Mouse (Mus musculus): ENCODE results near the gene Zfp598. TPM values are rescaled to one million over a fixed set of nuclear protein-coding genes. Genes with fewer than 3 reads are reported as not detected.
"Not testable (repeated sequence)": the region's sequence is repeated elsewhere in the genome, so short reads cannot be mapped to it uniquely, and the experiment has no call there.

The Zfp598 gene
- total RNA-seq, 2 experiments from 2014 or later: 23.1 to 25.4 TPM

GRCm38 (mm10) chr17:24686514-24686913, 17.0 kb downstream of the Zfp598 start:
- DNase-seq (ENCODE audit: low spot score): peak; percentile 36

DNA sequence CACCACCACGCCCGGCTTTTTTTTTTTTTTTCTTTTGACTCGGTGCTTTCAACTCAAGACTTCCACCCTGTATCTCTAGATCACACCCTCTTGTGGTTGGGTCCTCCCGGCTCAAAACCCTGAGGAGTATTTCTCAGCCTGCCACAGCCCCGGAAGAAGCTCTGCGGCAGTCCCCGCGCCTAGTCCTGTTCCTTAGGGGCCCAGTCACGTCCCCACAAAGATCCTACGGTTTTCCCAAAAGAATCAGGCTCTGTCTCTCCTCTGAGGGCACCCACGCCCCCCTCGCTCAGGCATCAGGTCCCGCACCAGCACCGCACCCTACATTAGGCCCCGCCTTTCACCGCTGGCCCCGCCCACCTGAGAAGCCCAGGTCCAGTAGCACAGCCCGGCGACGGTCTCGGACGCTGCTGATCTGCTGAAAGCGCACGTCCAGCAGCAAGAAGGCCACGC, 17.7 kb downstream of the Zfp598 start:
- peak; percentile 57 for DNase-seq (ENCODE audit: low spot score)

- no peak for DNase-seq (ENCODE audit: low spot score)
Measured at GRCm38 (mm10) chr17:24687599-24687998, 18.1 kb downstream of the Zfp598 start.

DNA sequence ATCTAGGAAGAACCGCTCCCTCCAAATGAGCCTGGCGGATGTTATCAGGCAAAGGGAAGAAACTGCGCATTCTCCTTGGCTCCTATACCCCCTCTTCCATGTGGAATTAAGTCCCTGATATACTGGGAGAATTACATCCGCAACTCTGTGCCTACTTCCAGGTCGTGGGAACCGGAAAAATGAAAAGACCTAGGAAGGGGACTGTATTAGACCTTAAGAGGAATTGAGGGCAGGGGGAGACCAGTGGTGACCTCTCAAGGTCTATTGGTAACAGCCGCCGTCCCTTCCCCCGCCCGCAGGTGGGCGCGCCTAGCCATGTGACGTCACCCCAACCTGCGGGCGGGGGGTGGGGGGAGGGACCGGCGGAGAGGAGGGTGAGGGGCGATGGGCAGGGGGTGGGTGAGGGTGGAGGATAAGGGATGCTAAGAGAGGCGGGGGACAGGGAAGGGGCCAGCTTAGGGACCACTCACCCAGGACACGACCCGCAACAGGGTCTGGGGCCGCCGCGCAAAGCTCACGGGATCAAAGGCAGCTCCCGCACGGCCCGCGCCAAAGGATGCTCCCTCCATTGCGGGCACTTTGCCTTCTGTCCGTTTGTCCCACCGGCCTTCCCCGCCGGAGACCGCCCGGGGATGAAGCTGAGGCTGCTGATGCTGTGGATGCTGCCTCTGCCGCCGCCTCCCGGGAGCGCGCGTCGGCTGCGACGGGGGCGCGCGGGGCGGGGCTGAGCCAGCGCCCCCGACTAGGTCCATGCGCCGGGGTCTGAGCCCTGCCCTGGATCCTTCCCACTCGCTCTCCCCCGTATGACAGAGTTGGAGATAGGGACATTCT, 20.0 kb downstream of the Zfp598 start, which contains the start of gene Syngr3:
Gene Syngr3, minus strand, starts transcription at position 705 of the 831 bp plus-strand sequence.
- no peak for DNase-seq (ENCODE audit: low spot score)

DNA sequence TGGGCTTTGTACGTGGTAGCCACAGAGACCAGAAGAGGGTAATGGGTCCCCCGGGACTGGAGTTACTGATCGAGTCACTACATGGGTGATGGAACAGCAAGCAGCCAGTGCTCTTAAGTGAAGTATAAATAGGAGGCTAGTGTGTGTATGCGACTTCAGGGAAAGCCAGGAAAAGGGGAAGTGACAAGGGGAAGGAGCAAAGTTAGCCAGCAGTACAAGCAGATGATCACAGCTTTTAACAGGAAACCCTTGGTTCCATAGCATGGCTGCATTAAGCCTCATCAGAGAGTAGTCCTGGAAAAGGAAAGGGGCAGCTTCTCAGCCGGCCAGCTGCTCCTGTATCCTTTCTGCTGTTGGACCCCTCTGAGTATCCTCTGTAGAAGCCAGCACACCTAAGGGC, 22.9 kb downstream of the Zfp598 start:
- DNase-seq (ENCODE audit: low spot score): no peak

GRCm38 (mm10) chr17:24695326-24696010, 26.0 kb downstream of the Zfp598 start:
- no peak for DNase-seq (ENCODE audit: low spot score)

GRCm38 (mm10) chr17:24696011-24696697, 26.7 kb downstream of the Zfp598 start, which contains the start of the genes Gfer and Noxo1:
TSS of gene Gfer (minus strand) at chr17:24696156.
TSS of gene Noxo1 (plus strand) at chr17:24696234.
- DNase-seq (ENCODE audit: low spot score): peak; percentile 88

GRCm38 (mm10) chr17:24697985-24698384, 28.5 kb downstream of the Zfp598 start:
- no peak for DNase-seq (ENCODE audit: low spot score)

DNA sequence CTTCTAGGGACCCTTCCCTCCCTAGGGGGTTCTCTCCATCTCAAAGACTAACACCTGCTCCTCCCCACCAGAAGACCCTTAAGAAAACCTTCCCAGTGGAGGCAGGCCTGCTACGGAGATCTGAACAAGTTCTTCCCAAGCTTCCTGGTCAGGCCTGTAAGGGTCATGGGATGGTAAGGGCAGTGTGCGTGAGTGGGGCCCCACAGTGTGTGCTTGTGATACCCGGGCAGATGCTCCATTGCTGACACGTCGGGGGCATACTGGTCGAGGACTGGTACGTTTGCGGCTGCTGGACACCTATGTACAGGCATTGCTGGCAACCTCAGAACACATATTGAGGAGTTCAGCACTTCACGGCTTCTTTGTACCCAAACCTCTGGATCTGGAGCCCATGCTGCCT, 29.2 kb downstream of the Zfp598 start:
- DNase-seq (ENCODE audit: low spot score): no peak

DNA sequence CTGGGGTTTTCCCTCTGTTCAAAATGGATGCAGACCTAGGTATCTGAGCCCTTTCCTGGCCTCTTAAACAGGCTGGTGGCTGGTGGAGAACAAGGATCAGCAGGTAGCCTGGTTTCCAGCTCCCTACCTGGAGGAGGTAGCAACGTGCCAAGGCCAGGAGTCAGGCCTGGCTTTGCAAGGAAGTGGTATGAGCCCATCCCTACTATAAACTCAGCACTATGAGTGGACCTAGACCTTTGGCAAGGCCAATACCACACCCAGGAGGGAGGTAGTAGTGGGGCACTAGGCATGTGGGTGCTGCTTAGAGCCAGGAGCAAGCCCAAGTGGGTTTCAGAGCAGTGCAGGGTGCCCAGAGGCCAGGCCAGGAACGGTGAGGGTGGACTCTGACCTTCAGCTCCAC, 30.0 kb downstream of the Zfp598 start:
- no peak for DNase-seq (ENCODE audit: low spot score)

DNA sequence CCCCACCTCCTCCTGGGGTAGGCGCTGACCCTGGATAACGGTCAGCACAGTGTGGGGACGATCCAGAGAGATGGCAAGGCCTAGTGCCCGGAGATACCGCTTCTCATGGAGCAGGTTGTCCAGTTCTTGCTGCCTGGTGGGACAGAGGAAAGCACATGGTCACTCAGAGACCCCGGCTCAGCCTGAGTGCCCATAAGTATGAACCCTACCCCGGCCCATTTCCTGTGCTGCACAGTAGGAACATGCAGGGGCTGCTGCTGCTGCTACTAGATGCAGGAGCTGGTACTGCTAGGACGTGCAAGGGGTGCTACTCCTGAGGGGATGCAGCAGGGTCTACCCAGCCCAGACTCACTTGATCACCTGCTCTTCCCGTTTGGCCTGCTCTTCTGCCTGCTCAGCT, 31.8 kb downstream of the Zfp598 start:
- DNase-seq (ENCODE audit: low spot score): no peak

GRCm38 (mm10) chr17:24705821-24706220, 36.3 kb downstream of the Zfp598 start:
- DNase-seq (ENCODE audit: low spot score): no peak

DNA sequence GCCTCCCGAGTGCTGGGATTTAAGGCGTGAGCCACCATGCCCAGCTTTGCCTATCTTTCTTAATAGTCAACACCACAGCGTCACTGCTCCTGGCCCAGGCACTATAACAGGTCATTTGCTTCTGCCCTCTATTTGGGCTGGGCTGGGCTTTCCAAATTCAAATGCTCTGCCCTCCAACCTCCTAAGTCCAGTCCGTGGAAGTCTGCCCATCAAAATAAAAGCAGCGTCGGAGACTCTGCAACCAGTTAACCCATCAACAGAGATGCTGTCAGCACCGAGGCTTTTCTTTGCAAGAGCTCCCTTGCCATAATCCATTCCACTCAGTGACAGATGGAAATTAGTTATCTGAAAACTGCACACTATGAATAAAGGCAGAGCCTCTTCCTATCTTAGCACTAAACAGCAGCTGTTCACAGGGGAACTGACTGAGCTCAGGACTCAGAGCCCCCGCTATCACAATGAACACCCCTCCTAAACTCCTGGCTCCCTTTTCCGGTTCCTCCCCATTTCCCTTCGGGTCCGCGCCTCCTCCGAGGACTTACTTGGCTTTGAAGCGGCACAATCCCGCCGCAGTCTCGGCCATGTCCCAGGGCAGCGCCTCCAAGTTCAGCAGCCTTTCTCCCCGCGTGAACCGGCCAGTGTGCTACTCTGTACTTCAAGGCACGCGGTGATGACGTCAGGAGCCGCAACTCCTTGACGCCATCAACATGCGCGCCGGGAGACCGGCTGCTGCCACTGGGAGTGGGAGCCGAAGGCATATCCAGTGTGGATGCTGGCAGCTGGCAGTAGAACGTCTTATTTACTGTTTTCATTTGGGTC, 37.7 kb downstream of the Zfp598 start, which contains the start of gene Tbl3:
Gene Tbl3, minus strand, starts transcription at position 679 of the 819 bp plus-strand sequence.
- DNase-seq (ENCODE audit: low spot score): peak; percentile 92

DNA sequence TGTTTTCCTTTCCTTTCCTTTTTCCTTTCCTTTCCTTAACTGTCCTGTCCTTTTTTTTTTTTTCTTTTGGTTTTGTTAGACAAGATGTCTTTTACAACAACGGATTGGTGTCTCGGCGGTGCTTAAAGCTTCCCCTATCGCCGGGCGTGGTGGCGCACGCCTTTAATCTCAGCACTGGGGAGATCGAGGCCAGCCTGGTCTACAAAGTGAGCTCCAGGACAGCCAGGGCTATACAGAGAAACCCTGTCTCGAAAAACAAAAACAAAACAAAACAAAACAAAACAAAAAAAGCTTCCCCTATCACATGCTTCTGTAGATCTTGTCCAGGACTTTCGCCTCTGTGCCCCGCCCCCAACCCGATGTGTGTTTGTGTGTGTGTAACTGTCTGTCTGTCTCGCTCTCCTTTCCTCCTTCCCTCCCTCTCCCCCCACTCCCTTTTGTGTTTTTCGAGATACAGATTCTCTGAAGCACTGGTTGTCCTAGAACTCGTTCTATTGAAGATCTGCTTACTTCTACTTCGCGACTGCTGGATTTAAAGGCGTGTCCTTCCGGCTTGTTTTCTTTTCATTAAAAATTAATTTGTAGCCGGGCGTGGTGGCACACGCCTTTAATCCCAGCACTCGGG, 38.4 kb downstream of the Zfp598 start:
- DNase-seq (ENCODE audit: low spot score): no peak

DNA sequence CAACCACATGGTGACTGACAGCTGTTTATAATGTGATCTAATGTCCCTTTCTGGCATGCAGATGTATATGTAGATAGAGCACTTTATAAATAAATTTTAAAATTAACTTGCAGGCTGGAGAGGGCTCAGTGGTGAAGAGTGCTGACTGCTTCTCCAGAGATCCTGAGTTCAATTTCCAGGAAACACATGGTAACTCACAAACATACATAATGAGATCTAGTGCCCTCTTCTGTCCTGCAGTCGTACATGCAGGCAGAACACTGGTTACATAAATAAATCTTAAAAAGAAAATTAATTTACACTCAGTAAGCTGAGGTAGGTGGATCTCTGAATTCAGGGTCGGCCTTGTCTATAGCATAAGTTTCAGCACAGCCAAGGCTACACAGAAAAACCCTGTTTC, 39.2 kb downstream of the Zfp598 start:
- DNase-seq (ENCODE audit: low spot score): no peak

- DNase-seq (ENCODE audit: low spot score): no peak
Measured at GRCm38 (mm10) chr17:24715556-24715955, 46.1 kb downstream of the Zfp598 start.

- no peak for DNase-seq (ENCODE audit: low spot score)
Measured at GRCm38 (mm10) chr17:24716166-24716682, 46.7 kb downstream of the Zfp598 start.

GRCm38 (mm10) chr17:24717943-24718342, 48.5 kb downstream of the Zfp598 start, which contains the start of the genes Rnf151 and Rps2:
TSS of gene Rnf151 (minus strand) at chr17:24718063.
TSS of gene Rps2 (plus strand) at chr17:24718116.
- DNase-seq (ENCODE audit: low spot score): no peak

DNA sequence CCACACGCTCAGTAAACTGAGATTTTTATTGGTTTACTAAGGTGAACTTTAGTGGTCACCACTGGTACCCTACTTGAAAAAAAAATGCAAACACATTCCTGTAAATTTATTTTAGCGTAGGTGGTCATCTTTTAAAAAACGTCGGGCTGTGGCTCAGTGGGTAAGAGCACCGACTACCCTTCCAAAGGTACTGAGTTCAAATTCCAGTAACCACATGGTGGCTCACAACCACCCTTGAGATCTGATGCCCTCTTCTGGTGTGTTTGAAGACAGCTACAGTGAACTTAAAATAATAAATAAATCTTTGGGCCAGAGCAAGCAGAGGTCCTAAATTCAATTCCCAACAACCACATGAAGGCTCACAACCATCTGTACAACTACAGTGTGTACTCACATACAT, 49.5 kb downstream of the Zfp598 start:
- DNase-seq (ENCODE audit: low spot score): not testable (repeated sequence)

Data from gastrocnemius, adult 18-20 months (tissue).